In the genomic region with DNA sequence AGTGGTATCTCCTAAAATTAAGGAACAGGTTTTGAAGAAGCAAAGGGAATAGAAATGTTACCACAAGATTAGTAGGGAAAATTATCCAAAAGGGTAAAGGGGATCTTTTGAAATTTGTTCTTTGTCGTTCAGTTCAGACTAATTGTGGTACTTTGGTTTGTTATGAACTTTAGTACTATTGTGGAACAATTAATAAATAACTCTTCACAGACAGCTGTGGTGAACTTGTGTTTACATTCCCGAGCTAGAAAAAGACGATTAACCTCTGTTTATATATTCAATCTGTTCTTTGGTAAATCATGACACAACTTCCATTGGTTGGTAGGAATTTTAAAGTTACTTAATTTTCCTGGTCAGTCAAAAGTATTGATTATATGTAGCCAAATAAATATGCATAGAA, we compare ENCODE assay signal across 16 mouse cellular contexts.
"Had no signal": no experiment of that assay in that cellular context is flagged by ENCODE, and none has a peak within 500 bp of the region (broad histone marks: within the 10 kb centered on the region; RNA-seq: fewer than 3 reads in every experiment).

No protein-coding gene starts in this region.

- H3K9me3 ChIP-seq: neural tube, embryonic 13.5 days; neural tube, embryonic 15.5 days; stomach, embryonic 15.5 days had no signal

- H3K4me1 ChIP-seq: stomach, embryonic 15.5 days had no signal

- H3K9ac ChIP-seq: neural tube, embryonic 13.5 days; neural tube, embryonic 15.5 days; stomach, embryonic 15.5 days had no signal

- H3K27me3 ChIP-seq: neural tube, embryonic 13.5 days; neural tube, embryonic 15.5 days; stomach, embryonic 15.5 days had no signal

- DNase-seq: retina, postnatal 1 day; right cerebral cortex, adult 18-20 months; right cerebral cortex, postnatal 14 days; right cerebral cortex, postnatal 25 days; right cerebral cortex, postnatal 4 days; spleen, adult 18-20 months; thymus, adult 18-20 months; thymus, adult 2 months; thymus, postnatal 14 days; thymus, postnatal 25 days; thymus, postnatal 36 days; thymus, postnatal 4 days had no signal

- H3K27ac ChIP-seq: neural tube, embryonic 13.5 days; neural tube, embryonic 15.5 days; stomach, embryonic 15.5 days; stomach, postnatal 0 days had no signal

- H3K36me3 ChIP-seq: neural tube, embryonic 15.5 days; stomach, embryonic 15.5 days had no signal

- H3K4me2 ChIP-seq: neural tube, embryonic 13.5 days; neural tube, embryonic 15.5 days; stomach, embryonic 15.5 days had no signal

- H3K4me3 ChIP-seq: neural tube, embryonic 13.5 days; neural tube, embryonic 15.5 days; stomach, embryonic 15.5 days had no signal
